Mouse (Mus musculus) monocyte, adult 2 months (primary cell): ENCODE measurements around the gene Kctd17.

Source experiments
- DNase-seq, 2 experiments: peaks; one replicate each; pipeline ENCODE4 v3.0.0; 2022; ENCODE audit warnings: low spot score in 2 of 2, low read depth in 1 of 2

The Kctd17 gene

DNA sequence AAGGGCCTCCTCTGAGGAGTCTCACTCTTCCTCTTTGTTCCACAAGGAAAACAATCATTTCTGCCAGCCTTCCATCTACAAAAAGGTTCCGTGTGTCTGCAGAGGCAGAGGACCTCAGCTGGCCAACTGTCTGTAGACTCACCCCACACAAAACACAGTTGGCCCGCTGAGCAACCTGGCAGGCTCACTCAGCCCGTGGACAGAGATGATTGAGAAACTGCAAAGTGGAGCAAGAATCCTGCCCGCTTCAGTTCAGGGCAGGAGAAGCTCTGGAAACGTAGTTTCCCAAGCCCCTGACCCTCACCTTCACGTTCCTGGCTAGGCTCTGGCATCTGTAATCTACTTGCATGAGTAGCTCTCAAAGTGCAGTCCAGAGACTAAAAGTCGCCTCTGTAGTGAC lies 18.8 kb downstream of the Kctd17 start:
- no peak for DNase-seq

DNA sequence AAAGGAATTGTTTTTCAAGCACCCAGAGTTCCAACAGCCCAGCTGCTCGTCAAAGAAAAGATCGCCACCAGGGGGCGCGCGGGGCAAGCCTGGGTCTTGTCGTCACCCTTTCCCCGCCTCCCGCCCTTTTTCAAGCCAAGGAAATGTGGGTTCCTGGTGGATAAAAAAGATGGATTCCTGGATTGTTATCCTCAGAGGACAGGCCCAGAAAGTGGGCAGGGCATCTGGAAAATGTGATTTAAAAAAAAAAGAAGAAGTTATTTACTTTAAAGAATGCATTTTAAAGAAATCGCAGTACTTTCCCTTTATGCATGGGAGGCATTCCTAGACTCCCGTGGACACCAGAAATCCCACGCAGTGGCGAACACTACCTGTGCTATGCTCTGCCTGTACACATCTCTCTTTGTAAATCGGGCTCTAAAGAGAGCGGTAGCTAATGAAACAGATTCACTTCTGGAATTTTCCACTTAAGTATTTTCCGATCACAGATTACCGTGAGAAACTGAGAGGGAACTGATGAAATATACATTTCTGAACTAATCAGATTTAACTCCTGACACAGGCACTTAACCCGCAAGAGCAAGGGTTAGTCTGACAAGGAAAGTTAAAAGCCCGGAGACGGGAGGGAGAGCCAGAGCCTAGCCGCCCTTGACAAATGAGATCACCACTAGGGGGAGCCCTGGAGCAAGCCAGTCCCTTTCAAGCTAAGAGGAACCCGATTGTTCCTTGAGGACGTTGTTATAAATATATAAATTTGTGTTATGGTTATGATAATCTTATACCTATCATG lies 19.6 kb downstream of the Kctd17 start:
- peak; percentile 64 to 82 for DNase-seq

DNA sequence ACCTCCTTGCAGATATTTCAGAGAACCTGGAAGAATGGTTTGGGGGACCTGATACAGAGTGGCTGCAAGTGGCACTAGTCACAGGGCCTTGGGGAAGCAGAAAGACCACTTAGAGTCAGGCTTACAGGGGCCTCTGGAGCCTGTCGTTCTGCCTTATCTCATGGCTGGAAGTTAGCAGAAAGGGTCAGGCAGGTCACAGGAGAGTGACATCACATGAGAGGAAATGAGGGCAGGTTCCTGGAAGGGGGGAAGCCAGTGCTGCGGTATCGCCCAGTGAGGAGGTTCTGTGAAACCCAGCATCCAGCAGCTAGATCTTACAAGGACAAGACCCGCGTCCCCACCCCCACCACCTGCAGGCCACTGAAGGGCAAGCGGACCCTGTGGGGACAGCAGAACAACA lies 20.8 kb downstream of the Kctd17 start:
- DNase-seq = no peak

DNA sequence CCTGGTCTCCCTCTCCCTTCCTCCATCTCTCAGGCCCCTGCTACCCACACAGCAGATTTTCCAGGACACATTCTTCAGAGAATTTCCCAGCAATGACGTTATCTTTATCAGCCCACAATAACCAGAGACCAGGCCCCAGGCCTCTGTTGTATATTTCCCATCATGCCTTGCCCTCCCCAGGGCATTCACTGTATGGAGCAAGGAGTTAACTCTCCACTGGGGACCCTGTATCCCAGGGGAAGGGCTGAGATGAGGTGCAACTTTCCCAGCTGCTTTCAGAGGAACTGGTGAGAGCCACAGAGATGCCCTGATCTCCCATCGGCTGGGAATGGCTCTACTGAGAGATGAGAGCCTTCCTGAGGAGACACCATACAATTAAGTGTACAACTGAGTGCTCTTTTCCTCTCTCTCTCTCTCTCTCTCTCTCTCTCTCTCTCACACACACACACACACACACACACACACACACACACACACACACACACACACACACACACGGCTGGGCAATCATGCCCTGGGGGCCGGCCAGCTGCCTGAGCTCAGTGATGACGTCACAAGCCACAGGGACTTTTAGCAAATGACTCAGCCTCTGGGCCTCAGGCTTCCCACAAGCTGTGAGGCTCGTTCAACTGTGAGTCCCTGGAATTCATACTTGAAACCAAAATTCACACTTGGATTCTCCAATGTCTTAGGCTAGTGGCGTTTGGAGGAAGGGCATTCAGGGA lies 21.5 kb downstream of the Kctd17 start:
- peak; percentile 38 to 66 for DNase-seq

DNA sequence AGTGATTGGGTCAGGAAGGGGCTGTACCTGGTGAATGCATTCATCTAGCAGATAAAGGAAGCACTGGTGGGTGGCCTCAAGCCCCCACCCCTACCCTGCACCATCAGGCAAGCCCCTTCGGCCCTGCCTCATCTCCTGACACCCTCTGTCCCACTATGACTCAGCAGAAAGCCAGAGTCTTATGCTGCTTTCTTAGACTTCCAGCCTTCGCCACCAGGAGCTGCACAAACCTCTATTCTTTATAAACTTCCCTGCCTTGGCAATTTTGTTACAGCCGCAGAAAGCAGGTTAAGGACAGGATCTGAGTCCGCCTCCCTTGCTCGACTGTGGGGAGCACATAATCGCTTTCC lies 22.0 kb downstream of the Kctd17 start:
- no peak for DNase-seq

DNA sequence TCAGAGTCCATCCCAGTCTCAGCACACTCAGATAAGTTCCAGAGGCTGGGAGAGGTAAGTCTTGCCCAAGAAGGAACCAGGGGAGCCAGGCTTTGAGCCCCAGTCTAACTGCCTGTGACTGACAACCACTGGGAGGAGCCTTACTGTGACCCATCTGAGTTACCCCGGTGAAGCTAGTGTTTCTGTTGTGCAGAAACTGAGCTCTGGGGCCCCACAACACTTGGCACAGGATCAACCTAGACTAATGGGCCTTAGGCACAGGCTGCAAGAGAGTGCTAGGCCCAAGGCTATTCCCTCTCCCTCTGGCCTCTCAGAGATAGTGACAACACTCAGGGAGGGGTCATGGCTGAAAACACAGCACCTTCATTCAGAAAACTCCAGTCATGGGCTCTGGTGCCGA lies 22.8 kb downstream of the Kctd17 start:
- DNase-seq = no peak

DNA sequence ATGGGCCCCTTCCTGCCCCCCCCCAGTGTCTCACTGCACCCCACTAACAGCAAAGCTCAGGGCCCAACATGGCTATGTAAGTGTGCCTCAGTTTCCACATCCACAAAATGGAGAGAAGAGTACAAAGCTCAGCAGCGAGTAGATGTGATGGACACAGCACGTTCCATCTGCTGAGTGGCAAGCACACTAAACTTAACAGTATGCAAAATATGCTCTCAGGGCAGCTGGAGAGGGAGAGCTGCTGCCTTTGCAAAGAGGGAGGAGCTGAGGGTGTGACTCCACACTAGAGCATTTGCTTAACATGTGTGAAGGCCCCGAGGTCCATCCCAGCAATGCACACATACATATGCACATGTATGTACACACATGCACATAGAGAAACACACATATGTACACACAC lies 24.6 kb downstream of the Kctd17 start:
- no peak for DNase-seq

DNA sequence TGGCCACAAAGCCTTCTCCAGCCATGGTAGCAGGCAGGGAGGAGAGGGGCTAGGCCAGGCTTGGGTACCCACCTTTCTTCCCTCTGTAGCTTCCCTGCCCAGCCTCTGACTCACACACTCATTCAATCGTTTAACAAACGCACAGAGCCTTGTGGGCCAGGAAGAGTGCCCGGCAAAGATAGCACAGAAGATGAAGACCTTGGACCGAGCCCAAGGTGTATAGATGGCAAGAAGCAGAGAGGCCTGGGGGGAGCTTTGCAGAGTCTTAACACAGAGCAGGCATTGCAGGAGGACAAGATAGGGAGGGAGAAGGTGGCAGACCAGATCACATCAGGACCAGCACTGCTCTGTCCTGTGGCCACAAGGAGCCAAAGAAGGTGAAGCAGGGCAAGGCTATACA lies 26.8 kb downstream of the Kctd17 start:
- DNase-seq = no peak

DNA sequence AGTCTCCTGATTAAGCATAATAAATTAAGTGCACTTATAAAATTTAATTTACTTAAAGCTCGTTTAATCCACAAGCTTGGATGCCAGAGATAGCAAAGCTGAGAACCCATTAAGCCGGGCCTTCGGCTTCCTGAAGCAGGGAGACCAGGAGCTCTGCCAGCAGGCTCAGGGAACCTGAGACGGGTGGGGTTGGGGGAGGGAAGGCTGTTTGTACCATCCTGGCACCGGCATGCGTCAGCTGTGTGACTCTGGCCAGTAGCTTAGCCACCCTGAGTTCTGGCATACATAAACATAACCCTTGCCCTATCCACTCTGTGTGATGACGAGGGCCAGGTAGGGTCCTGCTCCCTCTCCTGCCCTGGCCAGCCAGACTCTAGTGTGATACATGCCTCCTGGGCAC lies 27.7 kb downstream of the Kctd17 start:
- no peak for DNase-seq

DNA sequence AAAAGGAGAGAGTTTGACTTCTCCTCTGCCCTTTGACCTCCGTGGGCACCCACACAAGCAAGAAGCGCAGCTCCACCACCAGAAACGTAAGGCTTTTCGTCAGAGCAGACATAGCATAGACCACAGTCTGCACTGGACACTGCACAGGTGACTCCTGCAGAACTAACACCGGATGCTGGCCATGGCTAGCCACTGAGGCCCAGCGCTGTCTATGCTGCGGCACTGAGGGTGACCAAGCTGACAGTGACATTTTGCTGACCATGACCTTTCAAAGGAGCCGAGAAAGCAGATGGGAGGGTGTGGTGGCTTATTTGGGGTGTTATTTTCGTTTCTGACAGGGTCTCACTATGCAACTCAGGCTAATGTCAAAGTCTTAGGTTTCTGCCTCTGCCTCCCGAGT lies 28.8 kb downstream of the Kctd17 start:
- no peak for DNase-seq

DNA sequence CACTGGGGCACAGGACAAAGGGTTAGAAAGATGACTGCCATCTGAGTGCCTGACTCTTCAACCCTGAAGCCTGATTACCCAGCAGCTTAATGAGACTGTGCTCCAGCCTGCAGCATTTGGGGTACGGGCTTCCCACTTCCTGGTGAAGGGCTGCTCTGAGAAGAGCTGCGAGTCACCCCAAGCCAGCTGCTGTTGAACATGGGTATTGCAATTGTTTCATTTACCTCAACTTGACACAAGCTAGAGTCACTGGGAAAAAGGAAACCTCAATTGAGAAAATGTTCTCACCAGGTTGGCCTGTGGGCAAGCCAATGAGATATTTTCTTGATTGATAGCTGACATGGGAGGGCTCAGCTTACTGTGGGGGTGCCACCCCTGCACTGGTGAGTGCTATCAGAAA lies 34.6 kb downstream of the Kctd17 start:
- no peak for DNase-seq

DNA sequence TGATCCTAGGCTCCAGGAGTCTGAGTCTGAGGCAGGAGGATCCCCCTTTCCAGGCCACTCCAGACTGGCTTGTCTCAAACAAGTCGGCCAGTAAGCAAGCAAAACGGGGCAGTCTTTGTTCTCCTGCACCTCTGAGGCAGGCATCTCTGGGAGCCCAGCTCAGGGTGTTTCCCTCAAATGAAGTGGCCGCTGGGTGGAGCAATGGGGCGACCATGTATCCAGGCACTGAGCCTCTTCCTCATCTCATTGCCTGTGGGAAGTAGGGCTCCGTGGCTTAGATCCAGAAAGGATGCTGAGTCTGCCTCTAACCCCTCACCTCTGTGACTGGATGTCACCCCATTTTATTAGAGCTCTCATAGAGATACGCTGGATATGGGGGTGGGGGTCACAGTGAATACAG lies 38.4 kb downstream of the Kctd17 start:
- DNase-seq = no peak

DNA sequence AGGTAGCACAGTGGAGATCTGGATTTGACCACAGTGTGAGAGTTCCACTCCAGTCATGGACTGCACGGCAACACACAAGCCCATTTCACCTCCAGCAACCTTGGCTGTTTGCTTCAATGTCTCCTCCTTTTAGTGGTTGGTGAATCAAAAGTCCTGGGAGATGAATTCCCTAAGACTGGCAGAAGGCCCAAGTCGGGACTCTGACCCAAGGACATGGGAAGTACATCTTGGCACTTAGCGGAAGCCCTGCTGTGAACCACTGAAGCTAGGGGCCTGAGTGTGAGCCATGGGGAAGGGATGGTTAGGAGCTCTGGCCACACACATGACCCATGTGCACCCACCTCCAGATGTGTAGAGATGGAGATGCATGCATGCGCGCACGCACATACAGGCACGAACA lies 39.2 kb downstream of the Kctd17 start:
- no peak for DNase-seq

DNA sequence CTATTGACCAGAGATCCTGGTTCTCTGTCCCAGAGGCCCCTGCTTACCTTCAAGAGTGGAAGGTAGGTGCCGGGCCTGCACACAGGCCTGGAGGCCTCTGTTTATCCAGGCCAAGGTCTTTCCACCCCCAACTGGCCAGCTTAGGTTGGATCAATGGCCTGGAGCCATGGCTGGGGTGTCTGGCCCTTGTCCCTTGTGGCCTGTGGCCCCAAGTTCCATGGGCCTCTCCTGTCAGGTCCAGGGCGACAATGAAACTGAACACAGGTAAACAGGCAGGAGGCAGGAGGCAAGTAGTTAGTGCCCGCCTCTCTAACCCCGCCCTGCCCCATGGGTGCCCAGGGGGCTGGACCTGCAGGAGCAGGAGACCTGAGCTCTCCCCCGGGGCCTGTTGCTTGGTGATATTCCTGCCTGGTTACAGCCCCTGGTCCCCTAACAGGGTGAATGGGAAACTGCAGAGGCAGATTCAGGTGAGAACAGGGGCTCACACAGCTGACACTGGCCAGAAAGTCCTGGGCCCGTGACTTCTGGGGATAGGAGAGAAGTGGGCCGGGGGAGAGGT lies 40.1 kb downstream of the Kctd17 start, which contains the start of gene Tmprss6:
Gene Tmprss6 (minus strand): TSS at position 256 of the 559 bp plus-strand sequence.
- DNase-seq = no peak

DNA sequence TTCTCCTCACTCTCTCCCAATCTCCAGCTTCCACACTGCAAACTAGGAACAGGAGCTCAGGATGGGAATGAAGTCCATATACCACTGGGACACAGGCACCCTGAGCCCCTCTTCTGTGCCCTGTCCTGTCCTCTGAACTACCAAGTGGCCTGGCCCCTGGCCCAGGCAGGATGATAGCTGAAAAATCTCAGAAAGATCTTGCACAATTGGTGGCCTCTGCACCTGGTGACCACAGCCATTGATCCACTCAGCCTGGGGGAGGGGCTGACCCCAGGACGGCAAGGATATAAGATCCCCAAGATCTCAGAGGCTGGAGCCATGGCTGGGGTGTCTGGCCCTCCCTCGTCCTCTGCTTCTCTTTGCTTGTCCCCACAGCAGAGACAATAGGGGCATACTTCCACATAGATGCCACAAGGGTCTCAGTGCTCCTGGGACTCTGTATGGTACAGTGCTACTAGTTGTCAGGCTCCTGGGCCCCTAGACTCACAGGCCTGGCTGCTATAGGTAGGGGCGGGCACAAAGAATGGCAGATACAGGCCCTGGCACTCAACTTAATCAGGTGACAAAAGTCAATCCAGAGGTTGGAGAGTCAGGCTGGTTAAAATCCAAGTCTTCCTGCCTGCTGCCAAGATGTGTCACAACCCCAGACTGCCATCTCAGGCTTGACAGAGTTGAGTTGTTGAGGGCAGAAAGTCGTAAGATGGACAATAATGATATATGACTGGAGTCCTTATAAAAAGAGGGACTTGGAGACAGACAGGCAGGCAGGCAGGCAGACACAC lies 42.3 kb downstream of the Kctd17 start:
- DNase-seq = no peak

DNA sequence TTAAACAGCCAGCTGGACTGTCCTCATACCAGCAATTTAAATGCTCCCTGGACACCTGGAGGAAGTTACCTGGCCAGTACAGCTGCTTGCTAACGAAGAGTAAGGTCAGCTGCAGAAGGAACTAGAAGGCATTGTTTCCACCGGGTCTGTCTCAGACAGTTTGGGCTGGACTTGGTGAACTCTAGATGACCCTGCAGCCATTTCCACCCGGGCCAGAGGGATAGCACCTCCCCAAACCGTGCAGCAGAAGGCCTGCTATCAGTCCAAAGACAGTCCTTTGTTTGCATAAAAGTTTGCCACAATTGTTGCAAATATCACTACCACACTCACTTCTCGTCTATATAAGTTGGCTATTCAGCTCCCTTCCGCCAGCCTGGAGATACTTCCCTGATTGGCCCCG lies 43.5 kb downstream of the Kctd17 start:
- DNase-seq = no peak

DNA sequence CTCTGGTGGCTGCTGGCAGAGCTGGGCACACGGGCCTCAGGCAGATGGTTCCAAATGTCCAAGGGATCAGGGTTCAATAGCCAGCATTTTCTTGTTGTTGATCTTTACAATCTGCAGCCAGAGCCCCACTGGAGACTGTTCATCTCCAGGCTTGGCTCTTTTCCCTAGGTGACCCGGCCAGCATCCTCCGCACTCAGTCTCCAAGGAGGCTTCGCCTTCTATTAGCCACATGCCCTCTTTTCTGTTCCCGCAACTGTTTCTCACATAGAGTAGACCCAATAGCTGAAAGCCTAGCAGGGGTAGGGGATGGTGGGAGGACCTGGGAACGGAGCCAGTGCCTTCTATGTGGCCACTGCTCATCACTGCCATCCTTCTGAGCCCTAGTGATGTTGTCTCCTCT lies 45.1 kb downstream of the Kctd17 start:
- DNase-seq = no peak

DNA sequence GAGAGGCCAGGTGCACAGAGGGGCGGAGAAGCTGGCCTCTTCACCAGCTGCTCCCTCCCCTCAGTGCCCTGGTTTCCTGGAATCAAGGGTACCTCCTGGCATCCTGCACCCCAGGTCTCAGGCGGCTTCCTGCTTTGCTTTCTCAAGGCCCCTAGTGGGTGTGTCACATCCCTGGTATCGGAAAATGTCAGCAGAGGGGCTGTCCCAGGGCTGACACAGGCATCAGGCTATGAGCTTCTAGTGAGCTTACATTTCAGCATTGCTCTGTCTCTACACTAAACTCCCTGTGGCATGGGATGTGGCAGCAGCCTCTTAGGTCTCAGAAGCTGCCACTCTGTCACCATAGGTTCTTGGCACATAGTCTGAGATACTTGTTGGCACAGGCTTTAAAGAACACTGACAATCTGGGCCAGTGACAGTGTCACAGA lies 47.3 kb downstream of the Kctd17 start:
- no peak for DNase-seq

DNA sequence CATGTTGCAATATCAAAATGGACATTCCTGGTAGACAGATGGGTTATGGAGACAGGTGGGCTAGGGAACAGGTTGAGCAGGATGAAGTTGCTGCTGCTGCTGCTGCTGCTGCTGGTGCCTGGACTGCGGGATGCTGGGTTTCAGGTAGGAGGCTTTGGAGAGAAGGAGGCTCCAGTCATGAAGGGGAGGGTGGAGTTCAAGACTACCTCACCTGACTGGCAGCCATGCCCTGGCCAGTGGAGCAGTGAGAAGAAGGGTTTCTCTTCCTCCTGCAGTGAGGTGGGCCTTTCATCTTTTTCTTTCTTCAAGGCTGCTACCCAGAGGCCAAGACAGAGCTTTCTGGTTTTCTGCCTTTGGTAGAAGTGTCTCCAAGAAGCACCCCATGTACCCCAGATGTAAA lies 48.5 kb downstream of the Kctd17 start:
- DNase-seq = no peak

DNA sequence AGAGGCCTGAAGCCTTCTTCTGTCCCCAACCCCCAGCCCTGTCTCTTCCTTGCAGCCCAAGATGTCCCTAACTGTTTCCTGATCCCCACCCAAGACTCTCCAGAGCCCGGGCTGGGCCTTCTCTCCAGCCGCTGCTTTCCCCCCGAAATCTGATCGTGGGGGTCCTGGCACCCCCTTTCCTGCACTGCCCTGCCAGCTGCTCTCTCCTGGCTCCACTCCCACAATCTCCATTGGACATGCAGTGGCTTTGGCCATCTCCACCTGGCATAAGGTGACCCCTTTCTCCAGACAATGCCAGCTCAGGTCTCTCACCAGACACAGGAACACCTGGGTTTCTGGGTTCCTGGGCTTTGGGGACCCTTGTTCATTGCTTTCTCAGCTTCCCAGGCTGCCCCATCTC lies 49.7 kb downstream of the Kctd17 start:
- DNase-seq = no peak

DNA sequence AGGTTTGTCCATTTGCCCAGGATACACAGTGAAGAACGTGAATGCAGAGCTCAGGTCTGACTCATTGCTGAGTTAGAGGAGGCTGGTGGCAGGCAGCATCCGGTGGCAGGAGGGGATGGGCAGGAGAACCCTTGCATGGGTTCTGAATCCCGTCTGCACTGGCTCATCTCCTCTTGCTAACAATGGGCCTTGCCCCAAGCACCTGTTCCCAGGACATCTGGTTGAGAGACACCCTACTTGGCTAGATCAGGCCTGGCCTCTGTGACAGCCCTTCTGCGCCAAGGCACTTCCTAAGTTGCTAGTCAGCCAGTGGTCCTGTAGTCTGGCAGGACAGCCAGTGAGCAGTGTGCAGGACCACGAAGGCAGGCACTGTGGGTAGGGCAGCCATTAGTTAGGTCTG lies 51.1 kb downstream of the Kctd17 start:
- no peak for DNase-seq

DNA sequence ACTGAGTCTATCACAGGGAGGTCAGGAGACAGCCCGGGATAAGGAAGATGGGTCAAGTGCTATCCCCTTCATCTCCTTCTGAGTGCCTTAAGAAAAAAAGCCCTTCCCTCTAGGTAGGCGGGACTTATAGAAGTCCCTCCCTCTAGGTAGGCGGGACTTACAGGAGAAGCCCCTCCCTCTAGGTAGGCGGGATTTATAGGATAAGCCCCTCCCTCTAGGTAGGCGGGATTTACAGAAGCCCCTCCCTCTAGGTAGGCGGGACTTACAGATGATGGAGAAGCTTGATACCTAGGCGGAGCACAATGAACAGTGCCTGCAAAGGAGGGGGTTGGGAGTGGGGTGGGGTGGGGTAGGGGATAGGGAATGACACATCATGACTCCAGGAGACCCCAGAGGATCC lies 51.7 kb downstream of the Kctd17 start:
- DNase-seq = no peak
